8 mouse cellular contexts compared by ENCODE assay signal in genomic region chr2:12438181-12438580, GRCm38 (mm10). TPM values are rescaled to one million over a fixed set of nuclear protein-coding genes. Genes with fewer than 3 reads are reported as not detected.
DNase-seq lines count a peak whose midpoint lies in the region; ATAC-seq lines count a peak whose summit lies in the region.

No protein-coding gene starts in this region.

- 0 out of 2 replicates have a peak, but pooled peaks have one; percentile 33 for ATAC-seq in forebrain, embryonic 13.5 days
- ATAC-seq in megakaryocyte progenitor cell, adult 5-6 weeks (replicated peaks; ENCODE audit: poor library complexity), result peak; percentile 85
- no peak for ATAC-seq in neural tube, embryonic 15.5 days (ENCODE audit: low FRiP score)

- no peak for DNase-seq in forebrain, embryonic 10.5 days (ENCODE audit: extremely low spot score, low spot score)
- DNase-seq in left cerebral cortex, postnatal 25 days (ENCODE audit: low spot score in 2 of 2), result peak; percentile 16 to 47
- DNase-seq in left cerebral cortex, postnatal 36 days (ENCODE audit: low spot score in 2 of 2), result no peak
- DNase-seq in T-cell, adult 2 months (ENCODE audit: low spot score), result peak; percentile 7
- no peak for DNase-seq in cerebellum, postnatal 4 days (ENCODE audit: low spot score in 2 of 2)

- H3K27ac ChIP-seq in forebrain, embryonic 13.5 days, result no peak overlapping the region
- H3K27ac ChIP-seq in forebrain, embryonic 10.5 days, result no peak overlapping the region
- H3K27ac ChIP-seq in neural tube, embryonic 15.5 days (replicated peaks), result no peak overlapping the region

- H3K9me3 ChIP-seq in forebrain, embryonic 13.5 days (replicated peaks), result no peaks in the 10 kb centered on the region
- no peaks in the 10 kb centered on the region for H3K9me3 ChIP-seq in forebrain, embryonic 10.5 days
- H3K9me3 ChIP-seq in neural tube, embryonic 15.5 days (replicated peaks), result no peaks in the 10 kb centered on the region

- H3K27me3 ChIP-seq in forebrain, embryonic 13.5 days, result no peaks in the 10 kb centered on the region
- no peaks in the 10 kb centered on the region for H3K27me3 ChIP-seq in forebrain, embryonic 10.5 days (ENCODE audit: poor library complexity, severe bottlenecking)
- no peaks in the 10 kb centered on the region for H3K27me3 ChIP-seq in neural tube, embryonic 15.5 days (replicated peaks)

- no peak overlapping the region for H3K9ac ChIP-seq in forebrain, embryonic 13.5 days
- H3K9ac ChIP-seq in neural tube, embryonic 15.5 days (replicated peaks), result no peak overlapping the region

- WGBS in forebrain, embryonic 13.5 days, result 92% methylated on average over 2 of the region's 2 CpGs
- 86% methylated on average over 2 of the region's 2 CpGs for WGBS in forebrain, embryonic 10.5 days
- WGBS in neural tube, embryonic 15.5 days, result 86% methylated on average over 2 of the region's 2 CpGs

- intact Hi-C loops in left cerebral cortex, postnatal 25 days (cut with DNase I), result loop anchor here (2.0 to 5.0 kb wide), 2 partner anchors 799 to 827 kb away; no protein-coding TSS in a partner anchor
- intact Hi-C loops in left cerebral cortex, postnatal 36 days (cut with DNase I), result loop anchor here (5.0 kb wide), 2 partner anchors 799 to 824 kb away; no protein-coding TSS in a partner anchor

- H3K4me3 ChIP-seq in forebrain, embryonic 13.5 days, result no peak overlapping the region
- no peak overlapping the region for H3K4me3 ChIP-seq in forebrain, embryonic 10.5 days
- no peak overlapping the region for H3K4me3 ChIP-seq in neural tube, embryonic 15.5 days (replicated peaks)

- no peaks in the 10 kb centered on the region for H3K4me1 ChIP-seq in forebrain, embryonic 13.5 days
- H3K4me1 ChIP-seq in forebrain, embryonic 10.5 days, result no peaks in the 10 kb centered on the region
- H3K4me1 ChIP-seq in neural tube, embryonic 15.5 days, result no peaks in the 10 kb centered on the region

- H3K36me3 ChIP-seq in forebrain, embryonic 13.5 days (ENCODE audit: poor library complexity, severe bottlenecking), result no peaks in the 10 kb centered on the region
- H3K36me3 ChIP-seq in forebrain, embryonic 10.5 days (replicated peaks), result no peaks in the 10 kb centered on the region
- H3K36me3 ChIP-seq in neural tube, embryonic 15.5 days, result no peaks in the 10 kb centered on the region

- H3K4me2 ChIP-seq in forebrain, embryonic 13.5 days, result no peak overlapping the region
- H3K4me2 ChIP-seq in neural tube, embryonic 15.5 days, result no peak overlapping the region

RNA-seq across cellular contexts. Expression of gene Mindy3, which starts 18.9 kb away (rescaled TPM):
- 42.2 and 43.7 TPM in 2 replicates for polyA plus RNA-seq in forebrain, embryonic 13.5 days (2015; fragmentation: Nextera tagmentation; extraction: Ambion mirVana)
- polyA plus RNA-seq in forebrain, embryonic 10.5 days (2016; fragmentation: Nextera tagmentation; extraction: Ambion mirVana), result 31.6 TPM in 2 replicates
- 10 to 100 TPM; 52.1 to 54.8 TPM for total RNA-seq in left cerebral cortex, postnatal 25 days (2021)
- total RNA-seq in left cerebral cortex, postnatal 36 days (2021), result 10 to 100 TPM; 51.4 to 57.8 TPM
- 46.5 and 50.4 TPM in 2 replicates for total RNA-seq in megakaryocyte progenitor cell, adult 5-6 weeks (2015)
- total RNA-seq in megakaryocyte progenitor cell, adult 5-6 weeks (2017), result 29.4 and 36.7 TPM in 2 replicates
- 50.8 and 61.3 TPM in 2 replicates for polyA plus RNA-seq in neural tube, embryonic 15.5 days (2015; fragmentation: Nextera tagmentation; extraction: Ambion mirVana)

Comparison
In these comparisons a context has a peak if more than half of its experiments do, and no peak if none do; other contexts are left out.
1. DNase-seq: peak in left cerebral cortex, postnatal 25 days (2 of 2) and T-cell, adult 2 months (single experiment); none in forebrain, embryonic 10.5 days (single experiment), left cerebral cortex, postnatal 36 days (0 of 2) and cerebellum, postnatal 4 days (0 of 2).